Comparison of ENCODE assay signal across 26 mouse cellular contexts in genomic region chr5:102503868-102504267, GRCm38 (mm10). TPM values are rescaled to one million over a fixed set of nuclear protein-coding genes. Genes with fewer than 3 reads are reported as not detected.
DNase-seq lines count a peak whose midpoint lies in the region; ATAC-seq and TF ChIP-seq lines count a peak whose summit lies in the region.
"Had no signal": no experiment of that assay in that cellular context is flagged by ENCODE, and none has a peak within 500 bp of the region (broad histone marks: within the 10 kb centered on the region; RNA-seq: fewer than 3 reads in every experiment).

No protein-coding gene starts in this region.

- H3K27ac ChIP-seq in kidney, adult 2 months (ENCODE audit: insufficient read depth, low read depth, low read length) = peak overlapping the region; percentile 78
- peak overlapping the region; percentile 69; the same call in 1 of the 2 replicates for H3K27ac ChIP-seq in CH12.LX (ENCODE audit: insufficient read depth, low read depth)
- peak overlapping the region; percentile 97 for H3K27ac ChIP-seq in macrophage
- H3K27ac ChIP-seq in intestine, embryonic 15.5 days = no peak overlapping the region
- H3K27ac ChIP-seq: embryonic facial prominence, embryonic 10.5 days; embryonic facial prominence, embryonic 12.5 days; forebrain, embryonic 10.5 days; forebrain, embryonic 12.5 days had no signal

- no peak overlapping the region for H3ac ChIP-seq in C2C12 (ENCODE audit: control insufficient read depth, insufficient read length, low read depth)

- no peak for TF ChIP-seq POLR2A in kidney, adult 2 months (IDR thresholded peaks at IDR 0.05; ENCODE audit: low read depth, low read length)
- TF ChIP-seq POLR2A in CH12.LX (IDR thresholded peaks at IDR 0.05; ENCODE audit: low read depth, low read length) = no peak

- H3K4me3 ChIP-seq in kidney, adult 2 months (ENCODE audit: insufficient read depth, low read depth, low read length) = no peak overlapping the region
- H3K4me3 ChIP-seq in C2C12 (ENCODE audit: insufficient read depth, poor library complexity, severe bottlenecking) = no peak overlapping the region
- no peak overlapping the region for H3K4me3 ChIP-seq in CH12.LX (replicated peaks in 1 of 3; ENCODE audit: low read depth in 2 of 3, low read length in 2 of 3, poor library complexity in 1 of 3)
- H3K4me3 ChIP-seq in macrophage (ENCODE audit: inconsistent target) = no peak overlapping the region
- no peak overlapping the region for H3K4me3 ChIP-seq in intestine, embryonic 15.5 days (replicated peaks)
- H3K4me3 ChIP-seq: embryonic facial prominence, embryonic 10.5 days; embryonic facial prominence, embryonic 12.5 days; forebrain, embryonic 10.5 days; forebrain, embryonic 12.5 days had no signal

- no peak for DNase-seq in kidney, adult 2 months
- no peak for DNase-seq in kidney, postnatal 4 days
- peak; percentile 57 for DNase-seq in CH12.LX (ENCODE audit: extremely low read depth)
- DNase-seq in spleen, adult 12 weeks (ENCODE audit: low spot score) = no peak
- DNase-seq: adrenal gland, adult 8-10 months; adrenal gland, postnatal 14 days; adrenal gland, postnatal 36 days; cerebellum, adult 11-12 months; cerebellum, adult 2 months; cerebellum, adult 9-10 months; cerebellum, postnatal 10 days; cerebellum, postnatal 25 days; forebrain, postnatal 0 days had no signal

- dilution Hi-C loops in CH12.LX (cut with MboI; ENCODE audit: extremely low pct_ligation_motif_present, extremely low pct_unique_long_range_greater_than_20kb, low sequenced_read_pairs) = no loop called here

- WGBS in kidney, adult 2 months = 73% methylated on average over 2 of the region's 2 CpGs
- WGBS in macrophage (ENCODE audit: missing documents) = 81% methylated on average over 2 of the region's 2 CpGs
- 95% methylated on average over 2 of the region's 2 CpGs for WGBS in intestine, embryonic 15.5 days

- peak; percentile 82 for TF ChIP-seq EP300 in CH12.LX (IDR thresholded peaks at IDR 0.05; ENCODE audit: low read length)

- H3K9ac ChIP-seq in CH12.LX (ENCODE audit: insufficient read depth, low read depth) = no peak overlapping the region
- H3K9ac ChIP-seq in intestine, embryonic 15.5 days = no peak overlapping the region
- H3K9ac ChIP-seq: embryonic facial prominence, embryonic 12.5 days; forebrain, embryonic 12.5 days; forebrain, postnatal 0 days had no signal

- no peaks in the 10 kb centered on the region for H3K36me3 ChIP-seq in kidney, adult 2 months (ENCODE audit: control insufficient read depth, insufficient read depth, low read length)
- H3K36me3 ChIP-seq in C2C12 (ENCODE audit: control insufficient read depth, insufficient read depth) (no peaks in the 10 kb centered on the region), CH12.LX (replicated peaks in 1 of 2; ENCODE audit: control insufficient read depth in 1 of 2, insufficient read depth in 1 of 2, low read length in 1 of 2) (peaks cover 19 to 85% of the 10 kb centered on the region in 2 experiments), macrophage (ENCODE audit: inconsistent target) (no peaks in the 10 kb centered on the region)
- no peaks in the 10 kb centered on the region for H3K36me3 ChIP-seq in intestine, embryonic 15.5 days
- H3K36me3 ChIP-seq: embryonic facial prominence, embryonic 10.5 days; embryonic facial prominence, embryonic 12.5 days; forebrain, embryonic 10.5 days; forebrain, embryonic 12.5 days had no signal

- H3K4me1 ChIP-seq in kidney, adult 2 months (ENCODE audit: control insufficient read depth, insufficient read depth, low read length) = no peaks in the 10 kb centered on the region
- H3K4me1 ChIP-seq in CH12.LX (ENCODE audit: control insufficient read depth in 1 of 2, insufficient read depth in 2 of 2) = peaks cover 43 to 95% of the 10 kb centered on the region in 2 experiments
- H3K4me1 ChIP-seq in intestine, embryonic 15.5 days (replicated peaks) = no peaks in the 10 kb centered on the region
- H3K4me1 ChIP-seq: embryonic facial prominence, embryonic 10.5 days; embryonic facial prominence, embryonic 12.5 days; forebrain, embryonic 10.5 days; forebrain, embryonic 12.5 days had no signal

- H3K79me3 ChIP-seq in C2C12 (ENCODE audit: low read depth) = no peaks in the 10 kb centered on the region

- no peaks in the 10 kb centered on the region for H3K79me2 ChIP-seq in C2C12 (ENCODE audit: control insufficient read depth, insufficient read depth)
- peaks cover 25% of the 10 kb centered on the region for H3K79me2 ChIP-seq in CH12.LX (replicated peaks; ENCODE audit: control insufficient read depth, extremely low read depth, insufficient read depth, poor library complexity, severe bottlenecking)
- H3K79me2 ChIP-seq in macrophage (ENCODE audit: inconsistent target) = peaks cover 31% of the 10 kb centered on the region

- no peak for TF ChIP-seq RAD21 in CH12.LX (IDR thresholded peaks at IDR 0.05; ENCODE audit: low read depth, low read length)

- H3K27me3 ChIP-seq in kidney, adult 2 months (replicated peaks; ENCODE audit: control insufficient read depth, insufficient read depth, low read length) = no peaks in the 10 kb centered on the region
- no peaks in the 10 kb centered on the region for H3K27me3 ChIP-seq in C2C12 (ENCODE audit: control insufficient read depth, insufficient read depth, insufficient read length)
- H3K27me3 ChIP-seq in CH12.LX (replicated peaks) = no peaks in the 10 kb centered on the region
- H3K27me3 ChIP-seq in intestine, embryonic 15.5 days (replicated peaks) = no peaks in the 10 kb centered on the region
- H3K27me3 ChIP-seq: embryonic facial prominence, embryonic 12.5 days; forebrain, embryonic 12.5 days; Patski had no signal

- no peak for TF ChIP-seq CTCF in kidney, adult 2 months (conservative IDR thresholded peaks at IDR 0.05; ENCODE audit: insufficient read depth, insufficient read length, low read depth, low read length)
- TF ChIP-seq CTCF in C2C12 (IDR thresholded peaks at IDR 0.05; ENCODE audit: control insufficient read depth, insufficient read depth, insufficient read length) (no peak), CH12.LX (conservative IDR thresholded peaks at IDR 0.05 in 1 of 2, IDR thresholded peaks at IDR 0.05 in 1 of 2; ENCODE audit: low read depth in 2 of 2, low read length in 2 of 2) (no peak)

- H3K4me2 ChIP-seq in CH12.LX (ENCODE audit: insufficient read depth, low read depth, poor library complexity, severe bottlenecking) = no peak overlapping the region
- H3K4me2 ChIP-seq in intestine, embryonic 15.5 days (replicated peaks) = no peak overlapping the region
- H3K4me2 ChIP-seq: embryonic facial prominence, embryonic 12.5 days; forebrain, embryonic 12.5 days had no signal

- in situ Hi-C loops in CH12.LX (cut with MboI; ENCODE audit: low pct_ligation_motif_present, low pct_unique_long_range_greater_than_20kb, low sequenced_read_pairs) = no loop called here

- H3K9me3 ChIP-seq in CH12.LX (replicated peaks; ENCODE audit: low read length) = no peaks in the 10 kb centered on the region
- H3K9me3 ChIP-seq in intestine, embryonic 15.5 days = no peaks in the 10 kb centered on the region
- H3K9me3 ChIP-seq: embryonic facial prominence, embryonic 10.5 days; embryonic facial prominence, embryonic 12.5 days; forebrain, embryonic 10.5 days; forebrain, embryonic 12.5 days had no signal

- no peak for ATAC-seq in intestine, embryonic 15.5 days
- ATAC-seq in erythroid progenitor cell, adult 5-6 weeks (replicated peaks; ENCODE audit: low FRiP score, poor library complexity, severe bottlenecking) = no peak
- ATAC-seq: activated CD4-positive, CD25-positive, alpha-beta regulatory T cell, adult 4 months; CD4-positive, CD25-positive, alpha-beta regulatory T cell, adult 4 months; forebrain, embryonic 14.5 days; forebrain, postnatal 0 days; Patski had no signal

TF ChIP-seq in C2C12, 6 proteins besides CTCF, POLR2A, EP300 and RAD21:
- no peak for TF ChIP-seq MYOG (IDR thresholded peaks at IDR 0.05; ENCODE audit: control insufficient read depth, extremely low read depth, insufficient read length)
- TF ChIP-seq MYOD1 (IDR thresholded peaks at IDR 0.05; ENCODE audit: control insufficient read depth, insufficient read length, low read depth) = peak; percentile 22

TF ChIP-seq in CH12.LX, 34 proteins besides CTCF, POLR2A, EP300 and RAD21 (continues in another document):
- TF ChIP-seq IRF4 (IDR thresholded peaks at IDR 0.05; ENCODE audit: low read depth, low read length) (0 out of 2 replicates have a peak, but pooled peaks have one; percentile 19), RCOR1 (conservative IDR thresholded peaks at IDR 0.05; ENCODE audit: low read depth, low read length) (no peak), BHLHE40 (IDR thresholded peaks at IDR 0.05; ENCODE audit: low read depth, low read length) (peak; percentile 89), MAZ (IDR thresholded peaks at IDR 0.05; ENCODE audit: low read depth, low read length) (0 out of 2 replicates have a peak, but pooled peaks have one; percentile 45), JUND (conservative IDR thresholded peaks at IDR 0.05; ENCODE audit: low read depth, low read length) (no peak), MEF2A (IDR thresholded peaks at IDR 0.05; ENCODE audit: borderline replicate concordance, low read depth, low read length) (peak; percentile 73), ETS1 (conservative IDR thresholded peaks at IDR 0.05; ENCODE audit: low read depth, low read length) (peak; percentile 89), HCFC1 (IDR thresholded peaks at IDR 0.05; ENCODE audit: low read depth, low read length) (no peak), ELF1 (IDR thresholded peaks at IDR 0.05; ENCODE audit: low read depth, low read length) (no peak), ZKSCAN1 (IDR thresholded peaks at IDR 0.05; ENCODE audit: borderline replicate concordance, low read depth, low read length) (no peak), MAFK (IDR thresholded peaks at IDR 0.05; ENCODE audit: insufficient replicate concordance, low read length) (no peak), KAT2A (IDR thresholded peaks at IDR 0.05; ENCODE audit: insufficient replicate concordance, low read length) (no peak), USF1 (IDR thresholded peaks at IDR 0.05; ENCODE audit: low read depth, low read length) (no peak), USF2 (conservative IDR thresholded peaks at IDR 0.05; ENCODE audit: low read depth, low read length) (no peak)

RNA-seq across cellular contexts. Expression of gene Arhgap24, which starts 22.7 kb away (rescaled TPM):
- polyA plus RNA-seq in kidney, adult 2 months (2012; rRNA removed) = 132 and 152 TPM in 2 replicates
- polyA plus RNA-seq in C2C12 (2012; fragmentation: generic; extraction: Trizol) (2.9 TPM), CH12.LX (2012; ENCODE audit: insufficient read length, low read depth) (51.6 and 53.7 TPM in 2 replicates), macrophage (2018) (9.2 to 16.8 TPM (median 15.2 TPM) in 3 replicates)
- total RNA-seq in CH12.LX (2012; rRNA removed) (23.5 and 34.7 TPM in 2 replicates), CH12.LX (2014; rRNA removed) (45.8 and 47.9 TPM in 2 replicates)
- 100 to 1,000 TPM in 1 of 26 experiments, 10 to 100 TPM in 25; 35.8 to 104 (median 61.4) TPM for total RNA-seq in macrophage (2018; cell fraction: chromatin; rRNA removed)
- 10 to 100 TPM; 10.4 to 21.1 (median 16.8) TPM for total RNA-seq in macrophage (2018; cell fraction: cytosol; rRNA removed)
- total RNA-seq in macrophage (2018; cell fraction: nucleus; rRNA removed) = 10 to 100 TPM; 25.9 to 99.4 (median 49.8) TPM
- polyA plus RNA-seq in intestine, embryonic 15.5 days (2015; fragmentation: Nextera tagmentation; extraction: Ambion mirVana) = 11.5 and 12.0 TPM in 2 replicates
- 0.42 and 1.1 TPM in 2 replicates for total RNA-seq in erythroid progenitor cell, adult 5-6 weeks (2015; ENCODE audit: low replicate concordance)
- 0.53 and 1.5 TPM in 2 replicates for total RNA-seq in erythroid progenitor cell, adult 5-6 weeks (2017; ENCODE audit: low replicate concordance)
- total RNA-seq: MEL had no signal
